Mouse (Mus musculus) heart, postnatal 0 days (tissue): Measurements from ENCODE around the gene Npas3.

ENCODE experiments used
- CTCF ChIP-seq: IDR thresholded peaks from 2 replicates; pipeline ENCODE4 v1.5.1; 2016; ENCODE audit warnings: antibody characterized with exemption, control low read depth, low read depth
- EP300 ChIP-seq: IDR thresholded peaks from 2 replicates; pipeline ENCODE4 v1.6.1; 2016; ENCODE audit warnings: antibody characterized with exemption, low read depth

DNA sequence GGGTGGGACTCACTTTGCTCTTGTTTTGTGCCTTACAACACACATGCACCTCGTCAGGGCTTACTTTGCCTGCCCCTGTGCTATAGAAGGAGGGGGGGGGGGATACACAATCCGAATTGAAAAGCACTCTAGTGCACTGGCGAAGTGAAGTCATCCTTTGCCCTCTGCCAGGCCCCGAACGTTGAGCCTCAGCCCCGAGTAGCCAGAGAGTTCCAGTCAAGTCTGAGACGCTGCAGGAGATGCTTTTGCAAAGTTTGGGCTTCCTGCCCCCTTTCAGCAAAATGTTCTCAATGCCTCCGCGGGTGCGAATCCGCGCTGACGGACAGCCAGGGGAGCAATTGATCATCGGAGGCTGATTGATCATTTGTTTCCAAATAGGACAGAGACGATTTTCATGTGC, 319 bp downstream of the Npas3 start:
- TF ChIP-seq CTCF (no peak), EP300 (no peak)
